Mouse (Mus musculus) regulatory T cell (primary cell): ENCODE results near the gene Ndnf.

Experiments
- in situ Hi-C: fragments of 300-600 bp; cut with MboI, MseI; formaldehyde crosslinking; loops from one replicate; pipeline ENCODE4 v1.15.1; 2025; ENCODE audit warnings: high pct_unique_total_duplicates

Ndnf gene

GRCm38 (mm10) chr6:65671451-65671850 is at the start of gene Ndnf:
Gene Ndnf (plus strand): TSS chr6:65671590.
- in situ Hi-C loops: no loop called here

GRCm38 (mm10) chr6:65623016-65623715 is 48.2 kb upstream of the Ndnf start:
- in situ Hi-C loops: no loop called here

GRCm38 (mm10) chr6:65630578-65630977 is 40.8 kb upstream of the Ndnf start:
- in situ Hi-C loops: no loop called here

GRCm38 (mm10) chr6:65632184-65632583 is 39.2 kb upstream of the Ndnf start:
- in situ Hi-C loops: no loop called here

GRCm38 (mm10) chr6:65642431-65642830 is 29.0 kb upstream of the Ndnf start:
- in situ Hi-C loops: no loop called here

GRCm38 (mm10) chr6:65644110-65644509 is 27.3 kb upstream of the Ndnf start:
- in situ Hi-C loops: no loop called here

- in situ Hi-C loops: no loop called here
Measured at GRCm38 (mm10) chr6:65646408-65646807, 25.0 kb upstream of the Ndnf start.

GRCm38 (mm10) chr6:65647731-65648130 is 23.7 kb upstream of the Ndnf start:
- in situ Hi-C loops: no loop called here

GRCm38 (mm10) chr6:65651376-65651775 is 20.0 kb upstream of the Ndnf start:
- in situ Hi-C loops: no loop called here

GRCm38 (mm10) chr6:65661272-65661671 is 10.1 kb upstream of the Ndnf start:
- in situ Hi-C loops: no loop called here

GRCm38 (mm10) chr6:65662050-65662449 is 9.3 kb upstream of the Ndnf start:
- in situ Hi-C loops: no loop called here

GRCm38 (mm10) chr6:65663990-65664389 is 7.4 kb upstream of the Ndnf start:
- in situ Hi-C loops: no loop called here

- in situ Hi-C loops: loop anchor here (5.0 kb wide), 1 partner anchor 861 kb away; no protein-coding TSS in a partner anchor
Measured at GRCm38 (mm10) chr6:65666295-65666694, 5.1 kb upstream of the Ndnf start.

GRCm38 (mm10) chr6:65669971-65670370 is 1.4 kb upstream of the Ndnf start:
- in situ Hi-C loops: loop anchor here (5.0 kb wide), 1 partner anchor 857 kb away; no protein-coding TSS in a partner anchor

GRCm38 (mm10) chr6:65670981-65671411 is 394 bp upstream of the Ndnf start:
- in situ Hi-C loops: no loop called here

- in situ Hi-C loops: no loop called here
Measured at GRCm38 (mm10) chr6:65672131-65673031, 991 bp downstream of the Ndnf start.

- in situ Hi-C loops: no loop called here
Measured at GRCm38 (mm10) chr6:65693938-65694337, 22.5 kb downstream of the Ndnf start.

GRCm38 (mm10) chr6:65720676-65721075 is 49.3 kb downstream of the Ndnf start:
- in situ Hi-C loops: no loop called here

- in situ Hi-C loops: no loop called here
Measured at GRCm38 (mm10) chr6:65725677-65726076, 54.3 kb downstream of the Ndnf start.

- in situ Hi-C loops: no loop called here
Measured at GRCm38 (mm10) chr6:65728261-65728660, 56.9 kb downstream of the Ndnf start.

GRCm38 (mm10) chr6:65739442-65739841 is 68.1 kb downstream of the Ndnf start:
- in situ Hi-C loops: no loop called here

GRCm38 (mm10) chr6:65743144-65743870 is 71.9 kb downstream of the Ndnf start:
- in situ Hi-C loops: no loop called here
